Mouse (Mus musculus) ES-E14 (cell line): Measurements from ENCODE around the gene Uba5. TPM values are rescaled to one million over a fixed set of nuclear protein-coding genes. Genes with fewer than 3 reads are reported as not detected.

ENCODE experiments used
- DNase-seq: peaks from one replicate; pipeline ENCODE4 v3.0.0-alpha.2; 2013; ENCODE audit warnings: low read depth, low spot score
- H3K27ac ChIP-seq: 2 replicates; pipeline ENCODE4 v1.5.1; 2012; ENCODE audit warnings: low read depth, mild to moderate bottlenecking, low read length, moderate library complexity, mixed read lengths; ENCODE audit not compliant: poor library complexity, insufficient read depth, severe bottlenecking
- H3K36me3 ChIP-seq: 2 replicates; pipeline ENCODE4 v1.6.1; 2012; ENCODE audit warnings: mild to moderate bottlenecking, low read length, moderate library complexity, mixed read lengths; ENCODE audit not compliant: control insufficient read depth, poor library complexity, insufficient read depth, severe bottlenecking
- H3K4me1 ChIP-seq, 2 experiments: fragments of 150-350 bp in 1 of 2; sonication (generic) in 1 of 2; 2 replicates each; pipeline ENCODE4 v1.6.1; 2012; ENCODE audit warnings: low read length in 2 of 2, mild to moderate bottlenecking in 1 of 2, mixed read lengths in 1 of 2; ENCODE audit not compliant: control insufficient read depth in 2 of 2, insufficient read depth in 2 of 2, poor library complexity in 1 of 2
- H3K4me3 ChIP-seq, 2 experiments: fragments of 150-350 bp in 1 of 2; sonication (generic) in 1 of 2; 2 replicates each; pipeline ENCODE4 v1.5.1; 2012; ENCODE audit warnings: low read length in 2 of 2, low read depth in 1 of 2, mild to moderate bottlenecking in 1 of 2, mixed read lengths in 1 of 2; ENCODE audit not compliant: insufficient read depth in 1 of 2, poor library complexity in 1 of 2, severe bottlenecking in 1 of 2
- H3K9ac ChIP-seq: 2 replicates; pipeline ENCODE4 v1.6.1; 2012; ENCODE audit warnings: low read depth, mild to moderate bottlenecking, low read length, mixed read lengths; ENCODE audit not compliant: poor library complexity, insufficient read depth, severe bottlenecking
- H3K9me3 ChIP-seq: fragments of 150-350 bp; sonication (generic); 2 replicates; pipeline ENCODE4 v1.6.1; 2012; ENCODE audit warnings: low read depth, mild to moderate bottlenecking, low read length; ENCODE audit not compliant: control insufficient read depth, insufficient read depth
- CHD2 ChIP-seq: IDR thresholded peaks from 2 replicates; pipeline ENCODE4 v1.6.1; 2014; ENCODE audit warnings: mild to moderate bottlenecking, low read depth, low read length, inconsistent platforms
- HCFC1 ChIP-seq: IDR thresholded peaks from 2 replicates; pipeline ENCODE4 v1.6.1; 2012; ENCODE audit warnings: low read length, inconsistent platforms, borderline replicate concordance; ENCODE audit not compliant: insufficient read depth
- MAFK ChIP-seq: IDR thresholded peaks from 2 replicates; pipeline ENCODE4 v1.6.1; 2014; ENCODE audit warnings: mild to moderate bottlenecking, low read depth, low read length, inconsistent platforms; ENCODE audit not compliant: insufficient read depth
- ZC3H11A ChIP-seq: IDR thresholded peaks from 2 replicates; pipeline ENCODE4 v1.6.1; 2012; ENCODE audit warnings: low read depth, mild to moderate bottlenecking, inconsistent platforms, low read length, borderline replicate concordance
- ZNF384 ChIP-seq: IDR thresholded peaks from 2 replicates; pipeline ENCODE4 v1.6.1; 2012; ENCODE audit warnings: low read depth, low read length, inconsistent platforms
- in situ Hi-C, 2 experiments: fragments of 600-800 bp; cut with MboI; formaldehyde crosslinking; loops; one replicate each; pipeline ENCODE4 v1.15.1; 2025; ENCODE audit warnings: low sequenced_read_pairs in 2 of 2, inconsistent platforms in 1 of 2; ENCODE audit not compliant: unreplicated experiment in 2 of 2
- total RNA-seq: library from RNA; depleted of rRNA; stranded (reverse); fragments of 300-350 nt; gene quantifications from 2 replicates; pipeline ENCODE4 v1.2.3, GENCODE M21; 2012

Gene Uba5
- total RNA-seq, 1 experiment, result 44.7 TPM

- TF ChIP-seq HCFC1, result no peak
- TF ChIP-seq ZC3H11A, result no peak
- no peak for TF ChIP-seq ZNF384
- no peak for TF ChIP-seq MAFK
- TF ChIP-seq CHD2, result no peak
- no peaks in the 10 kb centered on the region for H3K9me3 ChIP-seq
- H3K4me3 ChIP-seq, result no peak overlapping the region
- no peaks in the 10 kb centered on the region for H3K36me3 ChIP-seq
- no peak for DNase-seq
- in situ Hi-C loops, result no loop called here
- H3K27ac ChIP-seq, result no peak overlapping the region
- peaks cover 9 to 11% of the 10 kb centered on the region in 2 experiments for H3K4me1 ChIP-seq
- H3K9ac ChIP-seq, result no peak overlapping the region
Observed at GRCm38 (mm10) chr9:104106930-104107329, 44.0 kb upstream of the Uba5 start.

- Histone ChIP-seq H3K27ac (no peak overlapping the region), H3K9ac (no peak overlapping the region), H3K9me3 (no peaks in the 10 kb centered on the region), H3K4me1 (peaks cover 11 to 16% of the 10 kb centered on the region in 2 experiments), H3K36me3 (no peaks in the 10 kb centered on the region), H3K4me3 (no peak overlapping the region)
- DNase-seq, result no peak
- in situ Hi-C loops, result no loop called here
- TF ChIP-seq ZC3H11A (no peak), ZNF384 (no peak), CHD2 (no peak), MAFK (no peak), HCFC1 (no peak)
Observed at GRCm38 (mm10) chr9:104104986-104105385, 42.1 kb upstream of the Uba5 start.

GRCm38 (mm10) chr9:104102901-104103300 is 40.0 kb upstream of the Uba5 start:
- Histone ChIP-seq H3K4me1 (peaks cover 11 to 22% of the 10 kb centered on the region in 2 experiments), H3K36me3 (no peaks in the 10 kb centered on the region), H3K4me3 (peak overlapping the region in 1 of 2 experiments; percentile 7; a peak in 1 of 4 replicates), H3K9ac (no peak overlapping the region), H3K9me3 (no peaks in the 10 kb centered on the region), H3K27ac (no peak overlapping the region; the same call in 1 of the 2 replicates)
- DNase-seq, result peak; percentile 63
- in situ Hi-C loops, result no loop called here
- TF ChIP-seq ZNF384 (no peak), HCFC1 (no peak)

GRCm38 (mm10) chr9:104102301-104102700 is 39.4 kb upstream of the Uba5 start:
- TF ChIP-seq ZNF384 (no peak), ZC3H11A (no peak), CHD2 (no peak), MAFK (no peak), HCFC1 (no peak)
- no peak for DNase-seq
- Histone ChIP-seq H3K4me1 (peaks cover 11 to 22% of the 10 kb centered on the region in 2 experiments), H3K9ac (no peak overlapping the region), H3K9me3 (no peaks in the 10 kb centered on the region), H3K36me3 (no peaks in the 10 kb centered on the region), H3K27ac (peak overlapping the region; percentile 35; the same call in 1 of the 2 replicates), H3K4me3 (no peak overlapping the region)
- in situ Hi-C loops, result no loop called here

GRCm38 (mm10) chr9:104101458-104101857 is 38.5 kb upstream of the Uba5 start:
- H3K9me3 ChIP-seq, result no peaks in the 10 kb centered on the region
- H3K4me3 ChIP-seq, result no peak overlapping the region
- H3K4me1 ChIP-seq, result peaks cover 11 to 22% of the 10 kb centered on the region in 2 experiments
- no peak overlapping the region for H3K27ac ChIP-seq
- no peak for DNase-seq
- no peaks in the 10 kb centered on the region for H3K36me3 ChIP-seq
- TF ChIP-seq HCFC1 (no peak), ZC3H11A (no peak), MAFK (no peak), ZNF384 (no peak), CHD2 (no peak)
- no peak overlapping the region for H3K9ac ChIP-seq
- in situ Hi-C loops, result no loop called here
